Mouse (Mus musculus) liver, embryonic 13.5 days (tissue): ENCODE measurements around the gene Ddx41. TPM values are rescaled to one million over a fixed set of nuclear protein-coding genes. Genes with fewer than 3 reads are reported as not detected.
"Not testable (repeated sequence)": the region's sequence is repeated elsewhere in the genome, so short reads cannot be mapped to it uniquely, and the experiment has no call there.

Experiments
- ATAC-seq: fragments of 200-750 bp; cut with Nextera tagmentation; 2 replicates; pipeline ENCODE4 v1.8.0; 2017; ENCODE audit warnings: low read depth, mild to moderate bottlenecking, moderate number of reproducible peaks, moderate library complexity
- DNase-seq: peaks from one replicate; pipeline ENCODE4 v3.0.0; 2022
- H3K27ac ChIP-seq: fragments of 300-500 bp; sonication (generic); 2 replicates; pipeline ENCODE4 v1.5.1; 2015; ENCODE audit warnings: moderate library complexity, mild to moderate bottlenecking, inconsistent platforms
- H3K27me3 ChIP-seq: fragments of 300-500 bp; sonication (generic); 2 replicates; pipeline ENCODE4 v1.6.1; 2015; ENCODE audit warnings: mild to moderate bottlenecking, inconsistent platforms
- H3K36me3 ChIP-seq: fragments of 300-500 bp; sonication (generic); 2 replicates; pipeline ENCODE4 v1.6.1; 2015; ENCODE audit warnings: mild to moderate bottlenecking, inconsistent platforms
- H3K4me1 ChIP-seq: fragments of 300-500 bp; sonication (generic); replicated peaks from 2 replicates; pipeline ENCODE4 v1.6.1; 2015; ENCODE audit warnings: inconsistent platforms
- H3K4me2 ChIP-seq: fragments of 300-500 bp; sonication (generic); 2 replicates; pipeline ENCODE4 v1.6.1; 2015; ENCODE audit warnings: inconsistent platforms, mild to moderate bottlenecking, moderate library complexity
- H3K4me3 ChIP-seq: fragments of 300-500 bp; sonication (generic); replicated peaks from 2 replicates; pipeline ENCODE4 v1.5.1; 2015; ENCODE audit warnings: mild to moderate bottlenecking, inconsistent platforms
- H3K9ac ChIP-seq: fragments of 300-500 bp; sonication (generic); 2 replicates; pipeline ENCODE4 v1.6.1; 2015; ENCODE audit warnings: mild to moderate bottlenecking, inconsistent platforms
- H3K9me3 ChIP-seq: fragments of 300-500 bp; sonication (generic); replicated peaks from 2 replicates; pipeline ENCODE4 v1.6.1; 2016; ENCODE audit warnings: inconsistent platforms
- WGBS: fragments of 180-500 bp; shearing (Covaris S2); methylation state at CpG from one replicate; pipeline ENCODE4 v1.1.7; 2015; ENCODE audit not compliant: insufficient replicate concordance; 5-methylcytosine and 5-hydroxymethylcytosine counted together
- polyA plus RNA-seq: library from polyadenylated mRNA; unstranded; fragments of >200 nt; fragmentation: Nextera tagmentation; extraction: Ambion mirVana; gene quantifications from 2 replicates; pipeline ENCODE4 v1.2.1, GENCODE M21; 2015

Gene Ddx41
- polyA plus RNA-seq, result 31.7 and 32.8 TPM in 2 replicates

DNA sequence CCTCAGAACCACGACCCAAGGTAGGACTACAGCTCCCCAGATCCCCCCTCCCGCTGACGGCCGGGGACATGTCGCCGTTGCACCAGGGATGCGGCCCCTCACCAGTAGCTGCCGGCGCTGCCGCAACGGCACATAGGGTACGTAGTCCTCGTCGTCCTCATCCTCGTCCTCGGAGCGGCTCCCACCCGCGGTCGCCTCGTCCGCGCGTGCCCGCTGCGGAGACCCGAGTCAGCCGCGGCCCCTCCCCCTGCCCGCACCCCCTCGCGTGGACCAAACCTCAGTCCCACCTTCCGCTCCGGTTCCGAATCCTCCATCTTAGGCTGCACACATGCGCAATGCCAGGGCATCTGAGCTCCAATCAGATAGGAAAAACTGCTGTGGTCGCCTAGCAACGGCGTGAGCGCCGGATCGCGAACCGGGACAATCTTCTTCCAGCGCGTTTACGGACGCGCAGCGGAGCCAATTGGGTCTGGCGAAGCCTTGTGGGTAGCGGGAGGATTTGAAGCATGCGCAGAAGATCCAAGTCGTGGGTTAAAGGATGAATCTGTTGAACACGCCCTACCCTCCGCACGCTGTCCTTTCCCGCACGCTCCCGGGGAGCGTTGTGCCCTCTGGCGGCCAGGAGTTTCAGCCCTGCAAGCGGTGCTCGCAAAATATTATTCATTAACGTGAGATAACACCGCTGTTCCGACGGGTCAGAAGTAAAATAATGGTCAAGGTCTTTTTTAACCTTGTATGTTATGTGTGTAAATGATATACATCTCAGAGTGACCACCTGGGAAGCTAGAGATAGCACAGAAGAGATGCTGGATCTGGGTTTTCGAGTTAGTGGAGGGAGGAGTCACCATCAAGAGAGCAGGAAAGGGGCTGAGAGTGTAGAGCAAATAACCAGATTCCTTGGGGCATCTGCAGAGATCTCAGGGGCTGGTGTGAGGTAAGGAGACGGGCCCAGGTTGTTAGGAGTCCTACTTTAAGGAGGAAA, at the start of gene Ddx41:
Gene Ddx41 (minus strand): TSS at position 465 of the 982 bp plus-strand sequence.
- Histone ChIP-seq H3K9me3 (no peaks in the 10 kb centered on the region), H3K36me3 (peaks cover 67% of the 10 kb centered on the region), H3K4me1 (peaks cover 40% of the 10 kb centered on the region), H3K4me2 (peak within 1 kb of the TSS; percentile 97), H3K27me3 (no peaks in the 10 kb centered on the region), H3K9ac (peak within 1 kb of the TSS; percentile 83), H3K4me3 (peak within 1 kb of the TSS; percentile 91), H3K27ac (peak within 1 kb of the TSS; percentile 68)
- peak; percentile 98 for DNase-seq
- 1% methylated on average over 70 of the region's 70 CpGs for WGBS
- ATAC-seq, result peak; percentile 97

DNA sequence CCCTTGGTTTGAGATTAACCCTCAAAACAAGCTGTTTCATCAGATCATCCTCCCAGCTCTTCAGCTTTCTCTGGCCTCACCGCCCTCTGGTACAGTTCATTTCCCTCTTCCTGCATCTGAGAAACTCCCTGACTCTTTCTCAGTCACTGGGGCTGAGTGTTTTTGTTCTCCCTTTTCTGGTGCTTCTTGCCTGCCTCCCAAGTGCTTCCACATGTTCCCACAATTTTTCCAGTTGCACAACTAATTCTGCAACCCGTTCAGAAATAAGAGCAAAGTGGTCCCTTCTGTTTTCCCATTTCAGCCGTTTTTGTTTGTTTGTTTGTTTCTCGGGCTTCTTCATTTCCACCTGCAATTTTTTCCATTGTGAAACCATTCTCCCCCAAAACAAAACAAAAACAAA, 41.6 kb upstream of the Ddx41 start:
- Histone ChIP-seq H3K4me3 (no peak overlapping the region), H3K4me2 (no peak overlapping the region), H3K4me1 (no peaks in the 10 kb centered on the region), H3K27ac (no peak overlapping the region), H3K27me3 (peaks cover 5% of the 10 kb centered on the region; the same call in 1 of the 2 replicates), H3K36me3 (no peaks in the 10 kb centered on the region), H3K9me3 (no peaks in the 10 kb centered on the region), H3K9ac (no peak overlapping the region)
- 56% methylated on average over 4 of the region's 4 CpGs for WGBS
- no peak for ATAC-seq
- no peak for DNase-seq

DNA sequence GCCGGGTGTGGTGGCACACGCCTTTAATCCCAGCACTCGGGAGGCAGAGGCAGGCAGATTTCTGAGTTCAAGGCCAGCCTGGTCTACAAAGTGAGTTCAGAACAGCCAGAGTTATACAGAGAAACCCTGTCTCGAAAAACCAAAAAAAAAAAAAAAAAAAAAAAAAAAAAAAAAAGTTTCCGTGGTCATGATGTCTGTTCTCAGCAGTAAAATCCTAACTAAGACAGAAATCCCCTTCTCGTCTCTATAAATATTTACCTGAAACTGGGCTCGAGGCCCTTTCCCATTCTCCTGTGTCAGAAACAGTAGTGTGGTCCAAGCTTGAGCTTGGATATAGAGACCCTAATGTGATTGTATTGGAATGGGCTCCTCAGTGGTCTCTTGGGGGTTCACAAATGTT, 40.4 kb upstream of the Ddx41 start:
- DNase-seq, H3K27ac ChIP-seq, H3K36me3 ChIP-seq, H3K4me1 ChIP-seq, H3K4me2 ChIP-seq, H3K9ac ChIP-seq, ATAC-seq, H3K27me3 ChIP-seq, H3K9me3 ChIP-seq, H3K4me3 ChIP-seq: not testable (repeated sequence)
- 72% methylated on average over 7 of the region's 7 CpGs for WGBS

DNA sequence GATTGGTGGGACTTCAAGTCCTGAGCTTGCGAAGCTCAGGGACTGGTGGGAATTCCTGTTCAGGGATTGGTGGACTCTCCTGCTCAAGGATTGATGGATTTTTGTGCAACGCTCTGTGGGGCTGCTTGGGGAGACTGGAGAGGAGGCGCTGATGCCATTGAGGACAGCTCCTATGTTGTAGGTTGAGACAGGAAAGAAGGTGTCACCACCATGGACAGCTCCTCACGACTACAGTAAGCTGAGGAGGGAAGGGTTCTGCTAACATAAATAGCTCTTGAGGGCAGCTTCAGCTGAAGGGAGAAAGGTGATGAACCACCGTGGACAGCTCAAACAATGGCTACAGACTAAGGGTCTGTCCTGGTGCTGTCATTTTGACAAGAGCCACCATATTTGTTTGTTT, 39.5 kb upstream of the Ddx41 start:
- Histone ChIP-seq H3K4me1 (peaks cover 11% of the 10 kb centered on the region), H3K27ac (no peak overlapping the region), H3K36me3 (no peaks in the 10 kb centered on the region), H3K27me3 (no peaks in the 10 kb centered on the region), H3K9me3 (no peaks in the 10 kb centered on the region), H3K4me2 (no peak overlapping the region), H3K4me3 (no peak overlapping the region), H3K9ac (no peak overlapping the region)
- ATAC-seq (no peak), DNase-seq (no peak)
- 43% methylated on average over 5 of the region's 5 CpGs for WGBS

DNA sequence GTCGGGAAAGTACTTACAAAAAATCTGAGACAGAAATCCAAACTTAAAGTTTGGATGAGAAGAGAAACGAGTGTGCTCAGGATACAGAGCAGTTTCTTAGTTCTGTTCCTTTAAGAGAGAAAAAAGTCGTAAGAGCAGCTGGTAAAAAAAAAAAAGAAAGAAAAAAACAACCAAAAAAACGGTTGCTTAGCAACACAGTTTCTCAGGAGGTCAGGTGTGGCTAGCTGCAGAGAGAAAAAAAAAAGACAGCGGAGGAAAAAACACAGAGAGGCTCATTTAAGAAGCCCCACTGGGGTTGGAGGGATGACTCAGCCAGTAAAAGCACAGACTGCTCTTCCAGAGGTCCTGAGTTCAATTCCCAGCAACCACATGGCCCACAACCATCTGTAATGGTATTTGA, 37.9 kb upstream of the Ddx41 start:
- Histone ChIP-seq H3K27me3 (no peaks in the 10 kb centered on the region), H3K4me3 (no peak overlapping the region), H3K4me2 (no peak overlapping the region), H3K36me3 (no peaks in the 10 kb centered on the region), H3K9me3 (no peaks in the 10 kb centered on the region), H3K4me1 (peaks cover 22% of the 10 kb centered on the region), H3K27ac (no peak overlapping the region), H3K9ac (no peak overlapping the region)
- DNase-seq, result no peak
- 66% methylated on average over 5 of the region's 5 CpGs for WGBS
- no peak for ATAC-seq

DNA sequence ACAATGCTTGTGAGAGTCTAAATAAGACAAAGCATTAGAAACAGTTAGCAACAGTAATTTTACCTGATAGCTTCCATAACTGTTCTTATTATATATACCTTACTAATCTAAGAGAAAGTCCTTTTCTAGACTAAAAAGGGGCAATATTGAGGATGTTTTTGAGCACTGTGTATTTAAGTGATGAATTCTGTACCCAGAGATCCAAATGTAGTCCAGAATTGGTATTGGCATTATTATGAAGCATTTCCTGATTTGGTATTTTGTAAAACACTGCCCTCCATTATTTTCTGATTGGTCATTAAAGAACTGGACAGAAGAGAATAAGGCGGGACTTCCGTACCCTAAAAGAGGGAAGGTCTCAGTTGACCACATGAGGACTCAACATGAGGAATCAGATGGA, 37.0 kb upstream of the Ddx41 start, which contains the start of gene Tmed9:
Gene Tmed9 (plus strand): TSS at position 301 of the 400 bp plus-strand sequence.
- no peak within 1 kb of the TSS for H3K4me2 ChIP-seq
- H3K4me3 ChIP-seq, result no peak within 1 kb of the TSS
- no peak within 1 kb of the TSS for H3K9ac ChIP-seq
- peaks cover 27% of the 10 kb centered on the region for H3K4me1 ChIP-seq
- WGBS, result 91% methylated on average over 2 of the region's 2 CpGs
- DNase-seq (no peak), ATAC-seq (no peak)
- no peak within 1 kb of the TSS for H3K27ac ChIP-seq
- no peaks in the 10 kb centered on the region for H3K27me3 ChIP-seq
- no peaks in the 10 kb centered on the region for H3K9me3 ChIP-seq
- no peaks in the 10 kb centered on the region for H3K36me3 ChIP-seq

DNA sequence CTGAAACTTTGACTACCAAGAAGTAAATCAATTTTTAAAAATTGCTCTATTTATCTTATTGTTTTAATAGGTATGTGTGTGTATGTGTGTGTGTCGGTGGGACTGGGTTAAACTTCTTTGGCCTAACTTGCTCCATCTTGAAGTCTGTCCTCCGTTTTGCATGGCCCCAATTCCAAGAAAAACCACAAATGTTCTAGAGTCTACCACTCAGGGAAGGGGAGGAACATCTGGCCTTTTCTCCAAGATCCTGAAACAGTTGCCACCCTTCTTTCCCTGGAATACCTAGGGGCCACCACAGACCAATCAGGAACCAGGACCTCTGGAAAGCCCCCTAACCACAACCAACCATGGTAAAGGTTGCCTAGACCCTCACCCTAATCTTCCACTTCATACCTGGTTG, 35.5 kb upstream of the Ddx41 start:
- H3K4me1 ChIP-seq, result peaks cover 33% of the 10 kb centered on the region
- no peaks in the 10 kb centered on the region for H3K9me3 ChIP-seq
- WGBS, result 35% methylated on average over 2 of the region's 2 CpGs
- DNase-seq, result no peak
- no peaks in the 10 kb centered on the region for H3K27me3 ChIP-seq
- peak overlapping the region; percentile 36; the same call in 1 of the 2 replicates for H3K9ac ChIP-seq
- H3K4me2 ChIP-seq, result peak overlapping the region; percentile 97; the same call in 1 of the 2 replicates
- H3K36me3 ChIP-seq, result peaks cover 4% of the 10 kb centered on the region
- H3K27ac ChIP-seq, result no peak overlapping the region
- peak overlapping the region; percentile 98; the same call in 1 of the 2 replicates for H3K4me3 ChIP-seq
- ATAC-seq, result no peak

DNA sequence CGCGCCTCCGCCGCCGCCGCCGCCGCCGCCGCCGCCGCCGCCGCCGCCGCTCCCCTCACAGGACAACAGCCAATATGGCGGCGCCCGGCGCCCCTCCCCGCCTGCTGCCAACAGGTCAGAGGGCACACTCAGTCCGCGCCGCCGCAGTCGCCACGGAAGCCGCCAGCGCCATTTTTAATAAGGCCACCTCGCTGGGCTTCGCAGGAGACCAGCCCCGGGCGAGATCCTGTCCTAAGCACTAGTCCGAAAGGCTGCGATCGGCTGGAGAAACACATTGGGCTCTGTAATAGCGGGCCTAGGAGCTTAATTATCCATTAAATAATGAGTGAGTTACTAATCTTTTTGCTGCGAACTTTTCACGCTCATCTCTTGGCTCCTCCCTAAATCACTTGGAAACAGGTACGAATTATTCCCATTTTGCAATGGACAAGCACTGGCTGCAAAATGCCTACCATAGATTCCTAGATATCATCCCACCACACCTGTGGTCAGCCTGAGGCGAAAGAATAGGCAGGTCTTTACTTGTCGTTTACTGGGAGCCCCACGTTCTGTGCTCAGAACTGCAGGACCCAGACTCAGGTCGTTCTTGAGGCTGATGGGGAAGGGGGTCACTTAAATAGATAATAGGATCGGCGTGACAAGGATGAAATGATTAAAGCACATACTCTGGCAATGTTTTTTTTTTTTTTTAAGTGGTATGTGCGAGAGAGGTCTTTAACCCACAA, 34.7 kb upstream of the Ddx41 start, which contains the start of gene Fam193b:
Gene Fam193b (minus strand): TSS at position 94 of the 725 bp plus-strand sequence.
- H3K4me3 ChIP-seq, result peak within 1 kb of the TSS; percentile 98

DNA sequence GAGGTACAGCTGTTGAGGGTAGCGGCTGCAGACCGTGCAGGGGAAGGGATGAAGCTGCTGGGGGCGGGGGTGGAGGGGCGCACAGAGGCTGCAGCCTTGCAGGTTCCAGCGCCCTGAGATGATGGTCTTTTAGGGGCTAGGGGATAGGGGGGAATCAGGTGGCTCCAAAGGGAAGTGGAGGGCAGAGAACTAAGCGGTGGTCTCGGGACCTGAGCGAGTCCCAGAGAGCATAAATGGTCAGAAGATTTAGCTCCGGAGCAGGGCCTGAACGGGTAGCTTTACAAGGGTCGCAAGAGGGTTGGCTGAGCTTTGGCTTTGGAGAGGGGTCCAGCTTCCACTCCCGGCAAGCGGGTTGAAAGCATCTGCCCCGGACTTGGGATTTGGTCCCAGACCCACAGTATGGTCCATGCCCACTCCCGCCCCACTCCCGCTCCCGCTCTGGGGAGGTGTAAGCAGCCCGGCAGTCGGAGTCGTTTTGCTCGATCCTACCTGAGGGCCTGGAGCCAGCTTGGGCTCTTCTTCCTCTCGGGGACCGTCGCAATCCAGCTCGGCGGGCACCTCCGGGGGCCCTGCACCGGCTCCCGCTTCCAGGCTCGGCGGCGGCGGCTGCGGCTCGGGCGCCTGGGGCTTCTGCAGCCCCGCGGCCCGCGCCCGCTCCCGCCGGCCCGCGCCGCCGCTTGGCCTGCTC, 34.0 kb upstream of the Ddx41 start:
- DNase-seq, result no peak
- H3K4me2 ChIP-seq, result peak overlapping the region; percentile 97
- no peaks in the 10 kb centered on the region for H3K9me3 ChIP-seq
- no peaks in the 10 kb centered on the region for H3K27me3 ChIP-seq
- H3K4me3 ChIP-seq, result peak overlapping the region; percentile 98
- peaks cover 33% of the 10 kb centered on the region for H3K4me1 ChIP-seq
- peak overlapping the region; percentile 99 for H3K9ac ChIP-seq
- peaks cover 7% of the 10 kb centered on the region for H3K36me3 ChIP-seq
- ATAC-seq, result peak; percentile 73
- under 1% methylated on average over 43 of the region's 47 CpGs for WGBS
- H3K27ac ChIP-seq, result peak overlapping the region; percentile 92

More for the DNA sequence above, 34.7 kb upstream of the Ddx41 start, which contains the start of gene Fam193b:
- Histone ChIP-seq H3K4me1 (peaks cover 33% of the 10 kb centered on the region), H3K9me3 (no peaks in the 10 kb centered on the region), H3K4me2 (peak within 1 kb of the TSS; percentile 97), H3K9ac (peak within 1 kb of the TSS; percentile 99), H3K27me3 (no peaks in the 10 kb centered on the region), H3K27ac (peak within 1 kb of the TSS; percentile 92), H3K36me3 (peaks cover 7% of the 10 kb centered on the region)
- DNase-seq (peak; percentile 94), ATAC-seq (peak; percentile 95)
- 1% methylated on average over 34 of the region's 47 CpGs for WGBS

DNA sequence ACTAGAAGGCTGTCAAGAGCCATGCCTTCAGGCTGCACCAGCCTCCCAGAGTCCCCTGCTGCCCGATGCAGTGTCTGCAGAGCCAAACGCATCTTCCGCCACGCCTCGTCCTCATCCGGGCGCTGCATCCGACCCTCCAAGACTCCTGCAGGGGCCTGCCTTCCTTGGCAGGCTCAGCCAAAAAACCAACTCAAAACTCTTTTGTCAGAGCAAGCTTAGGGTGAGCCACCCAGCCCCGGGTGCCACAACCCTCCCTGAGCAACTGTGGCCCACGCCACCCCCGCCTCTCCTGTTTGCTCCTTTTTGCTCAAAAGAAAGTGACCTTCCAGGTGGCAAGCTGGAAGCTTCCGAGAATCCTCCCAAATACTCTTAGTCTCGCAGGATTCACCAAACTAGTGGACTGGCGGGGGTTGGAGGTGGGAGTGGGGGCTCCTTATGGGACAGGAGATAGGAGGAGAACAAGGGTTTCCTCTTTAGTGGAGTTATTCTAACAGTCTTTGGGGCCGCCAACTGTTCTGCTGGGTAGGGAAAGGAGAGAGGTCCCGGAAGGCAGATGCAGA, 33.3 kb upstream of the Ddx41 start:
- ATAC-seq (no peak), DNase-seq (peak; percentile 6)
- Histone ChIP-seq H3K4me3 (peak overlapping the region; percentile 98), H3K9ac (peak overlapping the region; percentile 99), H3K36me3 (peaks cover 9% of the 10 kb centered on the region), H3K27me3 (no peaks in the 10 kb centered on the region), H3K9me3 (no peaks in the 10 kb centered on the region), H3K4me2 (peak overlapping the region; percentile 97), H3K4me1 (peaks cover 33% of the 10 kb centered on the region), H3K27ac (peak overlapping the region; percentile 92)
- 23% methylated on average over 16 of the region's 16 CpGs for WGBS
